Mouse (Mus musculus) lung, adult 2 months (tissue): Measurements from ENCODE around the gene Tdrd5. TPM values are rescaled to one million over a fixed set of nuclear protein-coding genes. Genes with fewer than 3 reads are reported as not detected.
"Not testable (repeated sequence)": the region's sequence is repeated elsewhere in the genome, so short reads cannot be mapped to it uniquely, and the experiment has no call there.

ENCODE experiments used
- DNase-seq: peaks from one replicate; pipeline ENCODE4 v3.0.0; 2022
- H3K4me1 ChIP-seq: fragments of 200-500 bp; 2 replicates; pipeline ENCODE4 v1.6.1; 2011; ENCODE audit warnings: low read length; ENCODE audit not compliant: control insufficient read depth, insufficient read depth
- H3K4me3 ChIP-seq: fragments of 200-500 bp; replicated peaks from 2 replicates; pipeline ENCODE3; 2011; ENCODE audit warnings: low read depth, mild to moderate bottlenecking, control low read depth, low read length; ENCODE audit errors: extremely low read depth
- CTCF ChIP-seq: fragments of 200-500 bp; IDR thresholded peaks from 2 replicates; pipeline ENCODE4 v1.5.1; 2011; ENCODE audit warnings: mild to moderate bottlenecking, low read length, control low read depth; ENCODE audit not compliant: insufficient read depth
- POLR2A ChIP-seq: fragments of 200-500 bp; IDR thresholded peaks from 2 replicates; pipeline ENCODE4 v1.6.1; 2011; ENCODE audit warnings: low read depth, mild to moderate bottlenecking, control low read depth, low read length, borderline replicate concordance; ENCODE audit errors: extremely low read depth
- WGBS: fragments of 180-500 bp; shearing (Covaris S2); methylation state at CpG from one replicate; pipeline ENCODE4 v1.1.7; 2018; 5-methylcytosine and 5-hydroxymethylcytosine counted together
- polyA plus RNA-seq: library from polyadenylated mRNA; depleted of rRNA; stranded (reverse); fragments of >200 nt; gene quantifications from 2 replicates; pipeline ENCODE4 v1.2.3, GENCODE M21; 2012; rRNA removed

Gene Tdrd5
- polyA plus RNA-seq = 0.44 and 0.45 TPM in 2 replicates

DNA sequence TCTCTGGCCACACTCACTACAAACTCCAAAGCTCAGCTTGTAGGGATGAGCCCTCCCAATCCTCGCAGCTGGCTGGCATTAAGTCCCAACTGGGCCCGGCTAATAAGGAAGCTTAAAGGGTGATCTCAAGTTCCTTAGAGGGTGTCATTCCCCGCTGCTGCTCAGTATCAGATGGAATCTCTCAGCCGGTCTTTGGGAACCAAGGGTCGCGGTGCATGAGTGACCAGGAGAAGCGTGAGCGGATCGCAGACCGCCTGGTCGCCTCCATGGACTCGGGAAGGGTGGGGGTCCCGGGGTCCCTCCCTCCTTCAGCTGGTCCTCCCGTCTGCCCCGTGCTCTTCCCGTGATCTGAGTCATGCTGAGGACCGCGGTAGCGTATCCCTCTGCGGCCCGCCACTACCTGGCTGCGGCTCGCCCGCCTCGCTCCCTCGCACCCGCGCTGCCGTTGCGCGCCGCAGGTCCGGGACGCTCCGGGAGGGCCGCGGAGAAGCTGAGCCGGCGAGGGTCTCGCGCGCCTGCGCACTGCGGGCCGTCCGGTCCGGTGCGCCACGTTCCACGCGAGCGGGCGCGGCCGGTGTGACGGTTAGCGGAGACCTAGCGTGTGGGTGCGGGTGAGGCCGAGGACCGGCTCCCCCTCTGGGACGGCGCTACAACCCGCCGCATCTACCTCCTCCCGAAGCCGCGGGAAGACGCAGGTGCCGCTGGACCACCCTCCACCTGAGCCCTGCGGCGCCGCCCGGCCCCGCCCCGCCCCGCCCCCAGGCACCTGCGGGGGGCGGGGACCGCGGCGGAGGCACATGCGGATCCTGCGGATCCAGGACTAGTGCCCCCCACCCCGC, at the start of gene Tdrd5:
Gene Tdrd5, minus strand, starts transcription at position 754 of the 839 bp plus-strand sequence.
- peak; percentile 28 for DNase-seq
- Histone ChIP-seq H3K4me3 (peak within 1 kb of the TSS; percentile 55), H3K4me1 (0 out of 2 replicates have a peak, but pooled peaks cover 3% of the 10 kb centered on the region)
- TF ChIP-seq CTCF = no peak
- TF ChIP-seq POLR2A = no peak
- under 1% methylated on average over 85 of the region's 85 CpGs for WGBS

DNA sequence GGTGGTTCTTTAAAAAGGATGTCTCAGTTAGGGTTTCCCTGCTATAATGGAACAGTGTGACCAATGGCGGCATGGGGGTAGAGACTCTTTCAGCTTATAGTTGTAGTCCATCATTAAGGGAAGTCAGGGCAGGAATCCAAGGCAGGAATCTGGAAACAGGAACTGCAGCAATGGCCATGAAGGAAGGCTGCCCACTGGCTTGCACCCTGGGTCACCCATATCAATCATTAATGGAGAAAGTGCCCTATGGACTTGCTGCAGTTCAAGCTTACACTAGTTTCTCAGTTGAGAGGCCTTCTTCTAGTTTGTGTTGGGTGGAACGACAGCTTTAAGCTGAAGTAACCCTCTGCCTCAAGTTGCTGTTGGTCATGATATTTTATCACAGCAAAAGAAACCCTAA, 49.0 kb upstream of the Tdrd5 start:
- Histone ChIP-seq H3K4me3 (no peak overlapping the region), H3K4me1 (no peaks in the 10 kb centered on the region)
- TF ChIP-seq POLR2A = no peak
- TF ChIP-seq CTCF = no peak
- no peak for DNase-seq
- 88% methylated on average over 2 of the region's 2 CpGs for WGBS

DNA sequence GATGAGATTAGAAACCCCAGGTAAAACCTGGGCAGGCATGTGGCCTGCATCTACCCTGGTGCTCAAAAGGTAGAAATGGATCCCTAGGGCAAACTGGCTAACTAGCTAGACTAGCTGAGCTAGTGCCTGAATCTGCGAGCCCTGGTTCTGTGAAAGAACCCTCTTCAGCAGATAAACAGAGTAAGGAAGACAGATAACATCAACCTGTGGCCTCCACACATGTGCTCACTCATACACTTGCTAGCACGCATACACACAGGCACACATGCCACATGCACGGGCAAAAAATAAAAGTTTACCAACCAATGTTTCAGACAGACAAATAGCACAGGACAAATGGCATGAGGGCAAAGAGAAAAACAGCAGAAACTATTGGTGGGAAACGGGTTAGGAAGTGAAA, 47.0 kb upstream of the Tdrd5 start:
- DNase-seq = no peak
- 79% methylated on average over 4 of the region's 4 CpGs for WGBS
- Histone ChIP-seq H3K4me1 (no peaks in the 10 kb centered on the region), H3K4me3 (no peak overlapping the region)
- TF ChIP-seq POLR2A (no peak), CTCF (no peak)

DNA sequence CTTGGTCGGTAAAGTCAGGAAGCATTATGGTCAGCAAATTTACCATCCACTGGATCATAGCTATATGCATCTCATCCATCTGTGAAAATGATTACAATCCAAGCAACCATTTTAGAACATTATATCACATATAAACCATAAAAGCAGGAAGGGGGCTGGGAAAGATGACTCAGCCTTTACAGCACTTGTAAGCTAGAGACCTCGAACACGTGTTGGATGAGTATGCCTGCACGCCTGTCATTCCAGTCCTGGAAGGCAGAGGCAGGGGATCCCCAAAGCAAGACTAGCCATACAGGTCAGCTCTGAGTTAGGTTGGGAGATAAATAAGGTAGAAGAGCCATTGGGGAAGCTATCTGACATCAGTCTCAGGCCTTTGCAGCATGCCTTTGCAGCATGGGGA, 45.6 kb upstream of the Tdrd5 start:
- Histone ChIP-seq H3K4me1 (no peaks in the 10 kb centered on the region), H3K4me3 (no peak overlapping the region)
- DNase-seq = no peak
- 71% methylated on average over 4 of the region's 4 CpGs for WGBS
- no peak for TF ChIP-seq CTCF
- no peak for TF ChIP-seq POLR2A

DNA sequence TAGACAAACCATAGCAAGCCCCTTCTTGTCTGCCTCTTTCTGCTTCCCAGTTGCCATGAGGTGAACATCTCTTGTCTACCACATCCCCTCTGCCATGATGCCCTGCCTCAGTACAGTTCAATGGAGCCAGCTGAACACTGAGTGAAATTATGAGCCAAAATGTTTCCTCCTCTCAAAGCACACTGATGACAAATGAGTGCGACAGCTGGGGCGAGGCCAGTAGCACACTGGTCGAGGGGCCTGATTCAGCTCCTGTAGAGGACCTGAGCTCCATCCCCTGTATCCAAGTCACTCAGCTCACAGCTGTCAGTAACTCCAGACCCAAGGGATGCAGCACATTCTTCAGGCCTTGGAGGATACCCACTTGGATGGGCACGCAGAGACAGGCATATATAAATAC, 42.2 kb upstream of the Tdrd5 start:
- H3K4me1 ChIP-seq = no peaks in the 10 kb centered on the region
- DNase-seq = no peak
- 91% methylated on average over 4 of the region's 4 CpGs for WGBS
- H3K4me3 ChIP-seq = no peak overlapping the region
- TF ChIP-seq CTCF (no peak), POLR2A (no peak)

DNA sequence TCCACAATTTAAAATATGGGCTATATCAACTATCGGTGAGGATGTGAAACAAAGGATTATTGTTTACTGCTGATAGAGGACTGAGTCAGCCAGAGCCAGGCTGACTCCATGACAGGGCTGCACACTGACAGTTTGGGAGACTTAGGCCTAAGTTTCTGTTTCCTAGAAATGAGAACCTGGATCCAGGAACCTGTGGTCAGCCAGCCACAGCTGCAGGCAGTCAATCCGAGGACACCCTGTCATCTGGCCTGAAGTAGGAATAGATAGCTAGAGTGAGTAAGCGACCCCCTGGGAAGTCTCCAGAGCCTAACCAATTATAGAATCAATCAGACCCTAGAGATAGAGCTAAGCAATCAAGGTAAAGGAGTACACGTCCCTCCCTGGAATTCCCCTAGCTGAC, 41.0 kb upstream of the Tdrd5 start:
- no peak for TF ChIP-seq POLR2A
- TF ChIP-seq CTCF = no peak
- WGBS = 61% methylated on average over 4 of the region's 4 CpGs

DNA sequence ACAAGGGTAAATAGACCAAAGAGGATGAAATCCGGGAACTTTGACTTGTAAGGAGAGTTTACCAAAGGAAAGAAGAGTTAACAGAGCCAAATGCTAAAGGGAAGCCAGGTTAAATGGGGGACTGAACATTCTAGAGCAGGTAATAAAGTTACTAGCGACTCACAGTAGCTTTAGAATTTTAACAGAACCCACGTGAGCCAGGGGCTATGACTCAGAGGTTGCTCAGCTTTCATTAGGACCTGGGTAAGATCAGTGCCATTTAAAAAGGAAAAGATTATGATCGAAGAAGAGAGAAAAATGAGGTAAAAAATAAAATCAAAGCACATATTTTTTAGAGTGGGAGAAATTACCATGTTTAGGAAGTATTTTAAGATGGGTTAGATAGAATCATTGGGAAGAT, 37.4 kb upstream of the Tdrd5 start:
- no peak for DNase-seq
- WGBS = 68% methylated on average over 4 of the region's 4 CpGs
- Histone ChIP-seq H3K4me3 (no peak overlapping the region), H3K4me1 (no peaks in the 10 kb centered on the region)
- TF ChIP-seq CTCF (no peak), POLR2A (no peak)

More for the DNA sequence above, 41.0 kb upstream of the Tdrd5 start:
- DNase-seq = no peak
- Histone ChIP-seq H3K4me1 (no peaks in the 10 kb centered on the region), H3K4me3 (no peak overlapping the region)

DNA sequence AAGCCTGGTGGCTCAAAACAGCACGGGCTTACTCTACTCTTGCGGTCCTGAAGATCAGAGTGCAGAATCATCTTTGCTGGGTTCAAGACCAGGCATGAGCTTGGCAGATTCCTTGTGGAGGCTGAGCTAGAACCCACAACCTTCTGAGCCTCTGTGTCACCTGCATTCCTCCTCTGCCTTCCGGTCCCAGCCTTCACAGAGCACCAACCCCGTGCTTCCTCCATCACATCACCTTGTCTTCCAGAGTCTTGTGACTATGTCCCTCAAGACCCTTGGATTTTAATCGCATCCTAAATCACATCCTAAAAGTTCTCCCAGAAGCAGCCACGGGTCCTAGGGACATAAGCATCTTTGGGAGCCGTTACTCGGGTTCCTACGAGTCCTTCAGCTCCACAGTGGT, 19.7 kb upstream of the Tdrd5 start:
- 84% methylated on average over 9 of the region's 9 CpGs for WGBS
- H3K4me3 ChIP-seq = no peak overlapping the region
- no peak for TF ChIP-seq POLR2A
- no peak for TF ChIP-seq CTCF
- no peak for DNase-seq
- no peaks in the 10 kb centered on the region for H3K4me1 ChIP-seq

DNA sequence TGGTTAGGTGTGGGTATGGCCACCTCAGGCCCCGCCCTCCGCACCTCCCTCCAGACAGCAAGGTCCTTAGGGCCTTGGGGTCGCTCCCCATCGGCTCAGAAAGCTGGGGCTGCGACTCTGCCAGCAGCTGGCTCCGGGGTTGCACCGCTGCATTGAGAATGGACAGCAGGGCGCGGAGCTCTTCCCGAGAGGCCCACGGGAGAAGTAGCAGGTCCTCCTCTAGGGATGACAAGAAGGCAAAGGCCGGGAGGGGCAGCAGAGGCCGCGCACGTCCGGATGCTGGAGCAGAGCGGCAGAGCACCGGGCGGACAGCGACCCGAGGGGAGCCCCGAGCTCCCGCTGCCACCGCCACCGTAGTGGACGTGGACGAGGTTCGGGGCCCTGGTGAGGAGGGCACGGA, 7.2 kb upstream of the Tdrd5 start, which contains the start of gene Nphs2:
Gene Nphs2, plus strand, starts transcription at position 98 of the 400 bp plus-strand sequence.
- Histone ChIP-seq H3K4me1 (no peaks in the 10 kb centered on the region), H3K4me3 (no peak within 1 kb of the TSS)
- no peak for TF ChIP-seq CTCF
- TF ChIP-seq POLR2A = no peak
- WGBS = 5% methylated on average over 29 of the region's 29 CpGs
- peak; percentile 5 for DNase-seq

DNA sequence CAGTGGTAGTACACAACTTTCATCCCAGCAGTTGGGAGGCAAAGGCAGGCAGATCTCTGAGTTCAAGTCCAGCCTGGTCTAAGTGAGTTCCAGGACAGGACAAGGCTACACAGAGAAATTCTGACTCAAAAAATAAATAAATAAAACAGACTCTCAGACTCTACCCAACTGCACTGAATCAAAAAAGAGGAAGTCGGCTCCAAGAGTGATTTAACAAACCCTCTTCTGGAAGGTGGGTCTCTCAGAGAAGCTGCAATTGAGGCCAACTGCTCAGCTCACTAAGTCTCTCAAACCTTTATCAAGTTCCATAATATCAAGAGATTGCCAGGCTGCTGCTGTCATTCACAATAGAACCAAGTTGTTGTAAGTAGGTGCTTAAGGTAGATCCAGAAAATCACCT, 5.1 kb upstream of the Tdrd5 start:
- DNase-seq = no peak
- no peak for TF ChIP-seq CTCF
- no peak for TF ChIP-seq POLR2A
- WGBS = 38% methylated on average over 1 of the region's 1 CpGs
- Histone ChIP-seq H3K4me3 (no peak overlapping the region), H3K4me1 (no peaks in the 10 kb centered on the region)

DNA sequence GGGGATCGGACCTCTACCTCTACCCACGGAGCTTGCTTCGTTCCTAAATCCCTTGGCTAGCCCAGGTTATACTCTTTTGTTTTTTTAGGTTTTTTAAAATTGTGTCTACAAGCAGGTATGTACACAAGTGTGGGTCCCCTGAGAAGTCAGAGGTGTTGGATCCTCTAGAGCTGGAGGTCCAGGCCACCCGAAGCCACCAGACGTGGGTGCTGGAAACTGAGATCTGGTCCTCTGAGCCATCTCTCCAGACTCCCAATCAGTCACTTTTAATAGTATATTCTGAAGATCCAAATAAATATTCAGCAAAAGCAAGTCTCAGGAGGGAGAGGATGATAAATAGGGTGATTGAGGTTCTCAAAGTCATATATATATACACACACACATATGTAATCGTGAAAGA, 13.4 kb downstream of the Tdrd5 start:
- no peak for TF ChIP-seq POLR2A
- no peak for TF ChIP-seq CTCF
- H3K4me1 ChIP-seq = no peaks in the 10 kb centered on the region
- DNase-seq = no peak
- 92% methylated on average over 6 of the region's 6 CpGs for WGBS
- H3K4me3 ChIP-seq = no peak overlapping the region

DNA sequence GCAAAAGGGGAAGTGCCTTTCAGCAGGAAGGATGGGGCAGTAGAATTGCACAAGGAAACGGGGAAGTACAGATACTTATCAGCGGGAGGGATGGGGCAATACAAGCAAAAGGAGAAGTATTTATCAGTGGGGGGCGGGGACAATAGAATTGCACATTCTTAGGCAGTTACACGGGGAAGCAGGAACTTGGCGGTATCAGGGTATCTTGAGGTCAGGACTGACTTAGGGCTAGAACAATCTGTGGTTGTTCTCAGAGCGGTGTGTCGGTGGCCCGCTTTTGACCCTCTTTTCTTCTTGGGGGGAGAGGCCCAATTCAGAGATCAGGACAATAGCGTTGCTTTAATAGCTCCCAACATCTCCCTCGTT, 14.3 kb downstream of the Tdrd5 start:
- not testable (repeated sequence) for H3K4me3 ChIP-seq, H3K4me1 ChIP-seq, DNase-seq
- WGBS = 63% methylated on average over 10 of the region's 10 CpGs
